Mouse (Mus musculus) midbrain, embryonic 13.5 days (tissue): ENCODE data around the gene Rpl12. TPM values are rescaled to one million over a fixed set of nuclear protein-coding genes. Genes with fewer than 3 reads are reported as not detected.
"Not testable (repeated sequence)": the region's sequence is repeated elsewhere in the genome, so short reads cannot be mapped to it uniquely, and the experiment has no call there.

Experiments used
- ATAC-seq: fragments of 200-750 bp; cut with Nextera tagmentation; 2 replicates; pipeline ENCODE4 v1.8.0; 2017; ENCODE audit warnings: mild to moderate bottlenecking, moderate TSS enrichment, moderate library complexity
- H3K27ac ChIP-seq: fragments of 300-500 bp; sonication (generic); 2 replicates; pipeline ENCODE4 v1.5.1; 2015; ENCODE audit warnings: inconsistent platforms, mild to moderate bottlenecking, moderate library complexity
- H3K27me3 ChIP-seq: fragments of 300-500 bp; sonication (generic); 2 replicates; pipeline ENCODE4 v1.6.1; 2015; ENCODE audit warnings: mild to moderate bottlenecking, inconsistent platforms
- H3K36me3 ChIP-seq: fragments of 300-500 bp; sonication (generic); 2 replicates; pipeline ENCODE4 v1.6.1; 2015; ENCODE audit warnings: mild to moderate bottlenecking, inconsistent platforms
- H3K4me1 ChIP-seq: fragments of 300-500 bp; sonication (generic); replicated peaks from 2 replicates; pipeline ENCODE4 v1.6.1; 2015; ENCODE audit warnings: inconsistent platforms
- H3K4me2 ChIP-seq: fragments of 300-500 bp; sonication (generic); replicated peaks from 2 replicates; pipeline ENCODE4 v1.6.1; 2015; ENCODE audit warnings: moderate library complexity, mild to moderate bottlenecking, inconsistent platforms
- H3K4me3 ChIP-seq: fragments of 300-500 bp; sonication (generic); replicated peaks from 2 replicates; pipeline ENCODE4 v1.5.1; 2015; ENCODE audit warnings: mild to moderate bottlenecking, inconsistent platforms
- H3K9ac ChIP-seq: fragments of 300-500 bp; sonication (generic); replicated peaks from 2 replicates; pipeline ENCODE4 v1.6.1; 2015; ENCODE audit warnings: mild to moderate bottlenecking, inconsistent platforms
- H3K9me3 ChIP-seq: fragments of 300-500 bp; sonication (generic); 2 replicates; pipeline ENCODE4 v1.6.1; 2016; ENCODE audit warnings: mild to moderate bottlenecking, inconsistent platforms
- WGBS: fragments of 180-500 bp; shearing (Covaris S2); methylation state at CpG from one replicate; pipeline ENCODE4 v1.1.7; 2015; 5-methylcytosine and 5-hydroxymethylcytosine counted together
- polyA plus RNA-seq: library from polyadenylated mRNA; unstranded; fragments of >200 nt; fragmentation: Nextera tagmentation; extraction: Ambion mirVana; gene quantifications from 2 replicates; pipeline ENCODE4 v1.2.1, GENCODE M21; 2015

Rpl12 gene
- polyA plus RNA-seq, 1 experiment from 2014 or later = 88.9 TPM

GRCm38 (mm10) chr2:32989376-32989775 lies 28.0 kb downstream of the Rpl12 start:
- Histone ChIP-seq H3K4me3 (no peak overlapping the region), H3K9me3 (no peaks in the 10 kb centered on the region), H3K27ac (no peak overlapping the region), H3K9ac (no peak overlapping the region), H3K4me2 (no peak overlapping the region), H3K36me3 (peaks cover 7% of the 10 kb centered on the region; the same call in 1 of the 2 replicates), H3K4me1 (no peaks in the 10 kb centered on the region), H3K27me3 (no peaks in the 10 kb centered on the region; the same call in 1 of the 2 replicates)
- 79% methylated on average over 3 of the region's 3 CpGs for WGBS
- no peak for ATAC-seq

DNA sequence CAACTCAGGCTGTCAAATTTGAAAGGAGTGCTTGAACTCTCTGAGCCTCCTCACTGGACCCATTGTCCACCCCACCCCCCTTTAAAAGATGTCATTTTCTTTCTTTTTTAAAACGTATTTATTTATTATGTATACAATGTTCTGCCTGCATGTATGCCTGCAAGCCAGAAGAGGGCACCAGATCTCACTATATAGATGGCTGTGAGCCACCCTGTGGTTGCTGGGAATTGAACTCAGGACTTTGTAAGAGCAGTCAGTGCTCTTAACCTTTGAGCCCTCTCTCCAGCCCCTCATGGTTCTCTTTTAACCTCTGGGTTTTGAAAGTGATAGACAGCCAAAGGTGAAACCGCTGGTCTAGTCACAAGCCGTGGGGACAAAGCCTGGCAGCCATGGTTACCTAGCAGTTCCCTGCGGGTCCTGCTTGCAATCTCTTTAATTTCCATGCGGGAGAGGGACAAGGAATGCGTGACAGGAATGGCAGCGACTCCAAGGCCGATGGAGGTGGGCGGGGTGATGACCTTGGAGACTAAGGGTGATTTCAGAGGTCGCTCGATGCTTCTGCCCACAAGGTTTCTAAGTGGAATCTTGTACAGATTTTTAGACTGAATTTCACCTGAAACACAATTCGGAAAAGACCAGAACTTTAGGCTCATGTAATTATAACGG lies 28.9 kb downstream of the Rpl12 start:
- 50% methylated on average over 13 of the region's 13 CpGs for WGBS
- Histone ChIP-seq H3K9me3 (no peaks in the 10 kb centered on the region), H3K4me3 (no peak overlapping the region), H3K9ac (no peak overlapping the region), H3K4me2 (no peak overlapping the region), H3K27ac (no peak overlapping the region), H3K27me3 (no peaks in the 10 kb centered on the region), H3K4me1 (no peaks in the 10 kb centered on the region), H3K36me3 (peaks cover 7% of the 10 kb centered on the region; the same call in 1 of the 2 replicates)
- no peak for ATAC-seq

DNA sequence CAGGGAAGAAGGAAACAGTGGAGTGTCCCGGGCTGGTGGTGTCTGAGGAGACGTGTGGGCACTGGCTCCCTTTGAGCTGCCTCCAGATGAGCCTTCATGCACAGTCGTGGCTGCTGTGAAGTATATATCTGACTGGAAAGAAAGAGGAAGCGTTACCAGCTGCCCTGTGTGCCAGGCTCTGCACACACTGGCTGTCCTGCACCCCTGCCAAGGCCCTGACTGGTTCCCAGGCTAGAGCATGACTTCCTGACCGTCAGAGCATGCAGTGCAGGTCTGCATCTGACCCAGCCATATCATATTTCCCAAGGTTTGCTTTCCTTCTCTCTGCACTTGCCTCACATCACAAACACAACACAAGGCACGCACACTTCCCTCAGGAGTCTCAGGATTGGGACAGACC lies 30.8 kb downstream of the Rpl12 start:
- WGBS = 77% methylated on average over 6 of the region's 6 CpGs
- H3K9me3 ChIP-seq = no peaks in the 10 kb centered on the region

DNA sequence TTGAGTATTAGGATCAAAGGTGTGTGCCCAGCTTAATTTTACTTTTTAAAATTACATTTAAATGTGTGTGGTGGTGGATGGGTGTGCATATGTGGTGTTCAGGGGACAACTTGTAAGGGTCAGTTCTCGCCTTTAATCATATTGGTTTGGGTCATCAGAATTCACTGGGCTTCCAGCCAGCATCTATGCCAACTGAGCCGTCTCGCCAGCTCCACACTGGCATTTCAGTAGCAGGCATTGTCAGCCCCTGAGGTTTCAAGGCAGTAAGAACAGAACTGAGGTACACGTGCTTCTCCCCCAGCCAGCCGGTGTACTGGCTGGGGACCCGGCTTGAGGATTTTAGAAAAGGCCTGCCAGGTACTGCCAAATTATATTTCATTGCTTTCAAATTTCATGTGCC lies 35.7 kb downstream of the Rpl12 start:
- ATAC-seq = no peak

More for the DNA sequence above, 30.8 kb downstream of the Rpl12 start:
- Histone ChIP-seq H3K27ac (no peak overlapping the region), H3K4me2 (no peak overlapping the region), H3K27me3 (no peaks in the 10 kb centered on the region), H3K9ac (no peak overlapping the region), H3K36me3 (peaks cover 7% of the 10 kb centered on the region; the same call in 1 of the 2 replicates), H3K4me1 (no peaks in the 10 kb centered on the region), H3K4me3 (no peak overlapping the region)
- ATAC-seq = no peak

GRCm38 (mm10) chr2:32997792-32998191 lies 36.4 kb downstream of the Rpl12 start:
- no peak for ATAC-seq
- WGBS = 85% methylated on average over 4 of the region's 4 CpGs

More for the DNA sequence above, 35.7 kb downstream of the Rpl12 start:
- Histone ChIP-seq H3K4me1 (no peaks in the 10 kb centered on the region), H3K27me3 (no peaks in the 10 kb centered on the region), H3K9me3 (no peaks in the 10 kb centered on the region), H3K27ac (no peak overlapping the region), H3K36me3 (no peaks in the 10 kb centered on the region), H3K4me3 (no peak overlapping the region), H3K9ac (no peak overlapping the region), H3K4me2 (no peak overlapping the region)
- 74% methylated on average over 6 of the region's 6 CpGs for WGBS

GRCm38 (mm10) chr2:32999752-33000151 lies 38.4 kb downstream of the Rpl12 start:
- Histone ChIP-seq H3K9me3 (no peaks in the 10 kb centered on the region), H3K27me3 (no peaks in the 10 kb centered on the region), H3K4me1 (no peaks in the 10 kb centered on the region), H3K4me3 (no peak overlapping the region), H3K36me3 (0 out of 2 replicates have a peak, but pooled peaks cover 12% of the 10 kb centered on the region), H3K9ac (no peak overlapping the region), H3K4me2 (no peak overlapping the region), H3K27ac (no peak overlapping the region)
- WGBS = 94% methylated on average over 2 of the region's 2 CpGs
- ATAC-seq = no peak

More at GRCm38 (mm10) chr2:32997792-32998191, 36.4 kb downstream of the Rpl12 start:
- Histone ChIP-seq H3K27me3 (no peaks in the 10 kb centered on the region), H3K4me2 (no peak overlapping the region), H3K9me3 (no peaks in the 10 kb centered on the region), H3K9ac (no peak overlapping the region), H3K4me3 (no peak overlapping the region), H3K27ac (no peak overlapping the region), H3K4me1 (no peaks in the 10 kb centered on the region), H3K36me3 (0 out of 2 replicates have a peak, but pooled peaks cover 4% of the 10 kb centered on the region)

GRCm38 (mm10) chr2:33002144-33002543 lies 40.8 kb downstream of the Rpl12 start:
- no peaks in the 10 kb centered on the region for H3K27me3 ChIP-seq
- H3K4me2 ChIP-seq = no peak overlapping the region
- peaks cover 27% of the 10 kb centered on the region; the same call in 1 of the 2 replicates for H3K36me3 ChIP-seq
- no peaks in the 10 kb centered on the region for H3K4me1 ChIP-seq
- no peak for ATAC-seq
- WGBS = 85% methylated on average over 7 of the region's 7 CpGs
- no peak overlapping the region for H3K27ac ChIP-seq
- H3K9ac ChIP-seq = no peak overlapping the region
- no peak overlapping the region for H3K4me3 ChIP-seq
- no peaks in the 10 kb centered on the region for H3K9me3 ChIP-seq

GRCm38 (mm10) chr2:33005041-33005440 lies 43.7 kb downstream of the Rpl12 start:
- Histone ChIP-seq H3K27me3 (no peaks in the 10 kb centered on the region), H3K9me3 (no peaks in the 10 kb centered on the region), H3K9ac (no peak overlapping the region), H3K4me1 (no peaks in the 10 kb centered on the region), H3K27ac (no peak overlapping the region), H3K36me3 (peaks cover 27% of the 10 kb centered on the region; the same call in 1 of the 2 replicates), H3K4me2 (no peak overlapping the region), H3K4me3 (no peak overlapping the region)
- WGBS = 82% methylated on average over 5 of the region's 5 CpGs
- no peak for ATAC-seq

DNA sequence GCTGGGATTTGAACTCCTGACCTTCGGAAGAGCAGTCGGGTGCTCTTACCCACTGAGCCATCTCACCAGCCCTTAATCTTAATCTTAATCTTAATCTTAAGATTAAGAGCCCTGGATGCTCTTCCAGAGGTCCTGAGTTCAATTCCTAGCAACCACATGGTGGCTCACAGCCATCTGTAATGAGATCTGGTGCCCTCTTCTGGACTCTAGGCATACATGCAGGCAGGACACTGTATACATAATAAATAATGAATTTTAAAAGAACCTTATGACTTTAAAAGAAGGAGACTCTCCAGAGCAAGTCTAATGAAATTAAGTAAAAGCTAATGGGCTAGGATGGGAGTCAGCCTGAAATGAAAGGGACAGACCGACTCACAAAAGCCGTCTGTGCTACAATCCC lies 47.7 kb downstream of the Rpl12 start:
- ATAC-seq = not testable (repeated sequence)
- 90% methylated on average over 4 of the region's 4 CpGs for WGBS

DNA sequence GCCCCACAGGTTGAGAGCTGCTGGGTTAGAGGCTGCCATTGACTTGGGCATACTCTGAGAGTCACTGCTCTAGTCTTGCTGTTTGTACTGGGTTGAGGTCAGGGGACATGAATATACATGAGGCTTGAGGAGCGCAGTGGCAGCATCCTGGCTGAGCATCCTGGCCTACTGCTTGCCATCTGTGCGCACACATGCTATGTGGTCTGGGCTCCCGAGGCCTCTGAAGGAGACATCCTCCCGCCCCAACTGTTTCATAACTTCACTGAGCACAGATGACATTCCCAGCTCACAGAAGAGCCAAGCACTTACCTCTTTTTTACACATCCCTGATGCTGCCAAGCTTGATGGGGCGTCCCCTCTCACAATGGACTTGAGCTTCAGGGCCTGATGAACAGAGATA lies 53.5 kb downstream of the Rpl12 start:
- 61% methylated on average over 5 of the region's 5 CpGs for WGBS
- ATAC-seq = peak; percentile 50
- Histone ChIP-seq H3K4me1 (peaks cover 5% of the 10 kb centered on the region; the same call in 1 of the 2 replicates), H3K9ac (no peak overlapping the region), H3K36me3 (no peaks in the 10 kb centered on the region), H3K4me3 (no peak overlapping the region), H3K4me2 (no peak overlapping the region), H3K9me3 (no peaks in the 10 kb centered on the region), H3K27me3 (no peaks in the 10 kb centered on the region), H3K27ac (no peak overlapping the region)

More for the DNA sequence above, 47.7 kb downstream of the Rpl12 start:
- H3K4me3 ChIP-seq, H3K4me1 ChIP-seq, H3K4me2 ChIP-seq, H3K27me3 ChIP-seq, H3K9me3 ChIP-seq, H3K9ac ChIP-seq, H3K27ac ChIP-seq: not testable (repeated sequence)
- H3K36me3 ChIP-seq = peaks cover 18% of the 10 kb centered on the region; the same call in 1 of the 2 replicates
